Mouse (Mus musculus): ENCODE results near the gene Pxdn. TPM values are rescaled to one million over a fixed set of nuclear protein-coding genes. Genes with fewer than 3 reads are reported as not detected.

Gene Pxdn
- polyA plus RNA-seq, 2 experiments: 3.0 to 3.2 TPM

DNA sequence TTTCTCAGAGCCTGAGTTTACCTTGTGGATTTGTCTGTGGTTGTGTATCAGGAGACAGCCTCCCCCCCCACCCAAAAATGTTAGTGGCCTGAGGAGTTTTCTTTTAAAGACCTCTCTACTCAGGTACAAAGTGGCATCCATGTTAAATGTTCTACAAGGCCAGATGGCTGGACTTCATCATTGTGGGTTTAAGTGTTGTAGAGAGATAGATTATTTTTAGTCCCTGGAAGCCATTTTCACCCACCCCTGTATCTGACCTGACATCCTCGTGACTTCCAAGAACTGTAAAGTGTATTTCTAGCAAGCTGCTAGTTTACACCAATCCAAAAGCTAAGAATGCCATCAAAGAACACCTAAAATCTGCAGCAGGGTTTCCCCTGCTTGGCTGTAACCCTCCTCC lies 6.8 kb upstream of the Pxdn start:
- Histone ChIP-seq H3K9me3 (ENCODE audit: control insufficient read depth, low read length) (no peaks in the 10 kb centered on the region), H3K4me3 (ENCODE audit: insufficient read depth in 1 of 2, low read depth in 2 of 2, low read length in 2 of 2) (no peak overlapping the region), H3K4me2 (ENCODE audit: low read depth) (no peak overlapping the region), H3K9ac (replicated peaks) (no peak overlapping the region), H3K27ac (no peak overlapping the region), H3K36me3 (replicated peaks; ENCODE audit: control insufficient read depth, insufficient read depth, low read depth) (no peaks in the 10 kb centered on the region), H3K27me3 (ENCODE audit: control insufficient read depth, insufficient read depth, low read length) (no peaks in the 10 kb centered on the region), H3K4me1 (replicated peaks; ENCODE audit: control insufficient read depth in 2 of 2, insufficient read depth in 2 of 2, low read length in 1 of 2) (no peaks in the 10 kb centered on the region)
- TF ChIP-seq EP300 (IDR thresholded peaks at IDR 0.05; ENCODE audit: low read depth) (no peak), CTCF (IDR thresholded peaks at IDR 0.05; ENCODE audit: low read depth) (no peak)
- no peak for ATAC-seq (ENCODE audit: insufficient read depth)
- 21% methylated on average over 1 of the region's 1 CpGs for WGBS (ENCODE audit: insufficient replicate concordance)
- no peak for DNase-seq (ENCODE audit: low read depth in 3 of 3, low spot score in 3 of 3)

GRCm38 (mm10) chr12:29932951-29933350 lies 4.5 kb upstream of the Pxdn start:
- DNase-seq (ENCODE audit: low read depth in 3 of 3, low spot score in 3 of 3): no peak
- no peaks in the 10 kb centered on the region for H3K9me3 ChIP-seq (ENCODE audit: control insufficient read depth, low read length)
- no peak overlapping the region for H3K4me2 ChIP-seq (ENCODE audit: low read depth)
- H3K9ac ChIP-seq (replicated peaks): no peak overlapping the region
- WGBS (ENCODE audit: insufficient replicate concordance): 75% methylated on average over 1 of the region's 1 CpGs
- H3K36me3 ChIP-seq (replicated peaks; ENCODE audit: control insufficient read depth, insufficient read depth, low read depth): no peaks in the 10 kb centered on the region
- no peak for ATAC-seq (ENCODE audit: insufficient read depth)
- no peak overlapping the region for H3K4me3 ChIP-seq (ENCODE audit: insufficient read depth in 1 of 2, low read depth in 2 of 2, low read length in 2 of 2)
- no peaks in the 10 kb centered on the region for H3K4me1 ChIP-seq (replicated peaks; ENCODE audit: control insufficient read depth in 2 of 2, insufficient read depth in 2 of 2, low read length in 1 of 2)
- TF ChIP-seq CTCF (IDR thresholded peaks at IDR 0.05; ENCODE audit: low read depth): no peak
- TF ChIP-seq EP300 (IDR thresholded peaks at IDR 0.05; ENCODE audit: low read depth): no peak
- no peak overlapping the region for H3K27ac ChIP-seq
- H3K27me3 ChIP-seq (ENCODE audit: control insufficient read depth, insufficient read depth, low read length): peaks cover 8% of the 10 kb centered on the region

DNA sequence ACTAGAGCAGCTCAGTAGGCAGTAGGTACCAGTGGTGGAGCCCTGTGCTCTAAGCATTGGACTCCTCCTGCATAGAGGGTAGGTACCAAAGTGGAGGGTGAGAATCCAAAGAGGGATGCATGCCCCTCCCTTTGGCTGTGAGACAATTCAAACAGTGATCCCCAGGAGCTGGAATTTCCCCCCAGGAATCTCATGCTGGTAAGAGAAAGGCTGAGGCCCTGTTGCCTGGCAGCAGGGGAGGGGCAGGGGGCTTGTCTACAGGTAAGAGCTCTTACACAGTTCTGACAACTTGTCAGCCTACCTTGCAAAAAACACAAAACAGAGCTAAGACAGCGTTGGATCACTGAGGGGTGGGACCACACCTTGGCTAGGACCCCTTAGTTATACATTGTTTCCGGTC lies 3.9 kb upstream of the Pxdn start:
- Histone ChIP-seq H3K27ac (no peak overlapping the region), H3K36me3 (replicated peaks; ENCODE audit: control insufficient read depth, insufficient read depth, low read depth) (no peaks in the 10 kb centered on the region), H3K4me3 (ENCODE audit: insufficient read depth in 1 of 2, low read depth in 2 of 2, low read length in 2 of 2) (no peak overlapping the region), H3K4me1 (replicated peaks; ENCODE audit: control insufficient read depth in 2 of 2, insufficient read depth in 2 of 2, low read length in 1 of 2) (no peaks in the 10 kb centered on the region), H3K9me3 (ENCODE audit: control insufficient read depth, low read length) (no peaks in the 10 kb centered on the region), H3K27me3 (ENCODE audit: control insufficient read depth, insufficient read depth, low read length) (peaks cover 12% of the 10 kb centered on the region), H3K4me2 (ENCODE audit: low read depth) (no peak overlapping the region), H3K9ac (replicated peaks) (no peak overlapping the region)
- WGBS (ENCODE audit: insufficient replicate concordance): 56% methylated on average over 2 of the region's 2 CpGs
- ATAC-seq (ENCODE audit: insufficient read depth): no peak
- DNase-seq (ENCODE audit: low read depth in 3 of 3, low spot score in 3 of 3): no peak
- TF ChIP-seq EP300 (IDR thresholded peaks at IDR 0.05; ENCODE audit: low read depth) (no peak), CTCF (IDR thresholded peaks at IDR 0.05; ENCODE audit: low read depth) (no peak)

- Histone ChIP-seq H3K27me3 (ENCODE audit: control insufficient read depth, insufficient read depth, low read length) (peaks cover 18% of the 10 kb centered on the region), H3K9ac (replicated peaks) (no peak overlapping the region), H3K4me2 (ENCODE audit: low read depth) (no peak overlapping the region), H3K9me3 (ENCODE audit: control insufficient read depth, low read length) (no peaks in the 10 kb centered on the region), H3K27ac (no peak overlapping the region), H3K4me1 (replicated peaks; ENCODE audit: control insufficient read depth in 2 of 2, insufficient read depth in 2 of 2, low read length in 1 of 2) (no peaks in the 10 kb centered on the region), H3K36me3 (replicated peaks; ENCODE audit: control insufficient read depth, insufficient read depth, low read depth) (no peaks in the 10 kb centered on the region), H3K4me3 (ENCODE audit: insufficient read depth in 1 of 2, low read depth in 2 of 2, low read length in 2 of 2) (no peak overlapping the region)
- no peak for DNase-seq (ENCODE audit: low read depth in 3 of 3, low spot score in 3 of 3)
- WGBS (ENCODE audit: insufficient replicate concordance): 49% methylated on average over 8 of the region's 8 CpGs
- ATAC-seq (ENCODE audit: insufficient read depth): no peak
- TF ChIP-seq EP300 (IDR thresholded peaks at IDR 0.05; ENCODE audit: low read depth): no peak
Observed at GRCm38 (mm10) chr12:29934120-29934581, 3.3 kb upstream of the Pxdn start.

DNA sequence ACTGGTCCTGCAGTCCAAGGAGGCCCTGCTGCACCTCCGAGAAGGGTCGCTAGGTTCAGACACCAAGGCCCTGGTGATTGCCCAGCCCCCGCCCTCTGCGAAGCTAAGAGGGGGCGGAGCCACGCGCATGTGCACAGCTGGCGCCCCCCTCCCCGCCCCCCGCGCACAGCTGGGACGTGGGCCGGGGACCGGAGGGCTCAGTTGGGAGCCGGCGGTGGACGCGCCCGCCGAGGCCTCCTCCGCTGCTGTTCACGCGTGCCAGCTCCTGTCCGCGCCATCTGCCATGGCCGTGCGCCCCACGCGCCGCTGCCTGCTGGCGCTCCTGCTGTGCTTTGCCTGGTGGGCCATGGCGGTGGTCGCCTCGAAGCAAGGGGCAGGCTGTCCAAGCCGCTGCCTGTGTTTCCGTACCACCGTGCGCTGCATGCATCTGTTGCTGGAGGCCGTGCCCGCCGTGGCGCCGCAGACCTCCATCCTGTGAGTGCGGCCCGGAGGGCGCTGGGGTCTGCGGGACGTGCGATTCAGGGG lies 505 bp downstream of the Pxdn start:
- Histone ChIP-seq H3K9ac (replicated peaks) (no peak overlapping the region), H3K4me2 (ENCODE audit: low read depth) (peak overlapping the region; percentile 15), H3K27ac (no peak overlapping the region), H3K4me1 (replicated peaks; ENCODE audit: control insufficient read depth in 2 of 2, insufficient read depth in 2 of 2, low read length in 1 of 2) (no peaks in the 10 kb centered on the region), H3K27me3 (ENCODE audit: control insufficient read depth, insufficient read depth, low read length) (peaks cover 20% of the 10 kb centered on the region), H3K4me3 (ENCODE audit: insufficient read depth in 1 of 2, low read depth in 2 of 2, low read length in 2 of 2) (peak overlapping the region; percentile 31 to 46), H3K9me3 (ENCODE audit: control insufficient read depth, low read length) (no peaks in the 10 kb centered on the region), H3K36me3 (replicated peaks; ENCODE audit: control insufficient read depth, insufficient read depth, low read depth) (no peaks in the 10 kb centered on the region)
- no peak for TF ChIP-seq CTCF (IDR thresholded peaks at IDR 0.05; ENCODE audit: low read depth)
- no peak for TF ChIP-seq EP300 (IDR thresholded peaks at IDR 0.05; ENCODE audit: low read depth)
- ATAC-seq (ENCODE audit: insufficient read depth): no peak
- WGBS (ENCODE audit: insufficient replicate concordance): 2% methylated on average over 49 of the region's 49 CpGs
- no peak for DNase-seq (ENCODE audit: low read depth in 3 of 3, low spot score in 3 of 3)

Data from liver, embryonic 14.5 days (tissue).